Mouse (Mus musculus) T-helper 17 cell (primary cell): ENCODE data around the gene Rpgrip1l.

Source experiments
- in situ Hi-C, 2 experiments: fragments of 300-600 bp; cut with MboI, MseI; formaldehyde crosslinking; loops; 1 replicate in 1 of 2; 2 replicates in 1 of 2; pipeline ENCODE4 v1.15.1; 2025; ENCODE audit warnings: high pct_unique_total_duplicates in 2 of 2

Gene Rpgrip1l

GRCm38 (mm10) chr8:91273493-91273892 is 39.6 kb downstream of the Rpgrip1l start:
- in situ Hi-C loops, result no loop called here

GRCm38 (mm10) chr8:91269374-91269958 is 43.6 kb downstream of the Rpgrip1l start:
- in situ Hi-C loops, result no loop called here

- in situ Hi-C loops, result no loop called here
Observed at GRCm38 (mm10) chr8:91264564-91264963, 48.5 kb downstream of the Rpgrip1l start.

GRCm38 (mm10) chr8:91263939-91264338 is 49.1 kb downstream of the Rpgrip1l start:
- in situ Hi-C loops, result no loop called here

- in situ Hi-C loops, result no loop called here
Observed at GRCm38 (mm10) chr8:91261598-91261997, 51.5 kb downstream of the Rpgrip1l start.

GRCm38 (mm10) chr8:91250966-91251365 is 62.1 kb downstream of the Rpgrip1l start:
- in situ Hi-C loops, result no loop called here

- in situ Hi-C loops, result no loop called here
Observed at GRCm38 (mm10) chr8:91249758-91250466, 63.1 kb downstream of the Rpgrip1l start.

DNA sequence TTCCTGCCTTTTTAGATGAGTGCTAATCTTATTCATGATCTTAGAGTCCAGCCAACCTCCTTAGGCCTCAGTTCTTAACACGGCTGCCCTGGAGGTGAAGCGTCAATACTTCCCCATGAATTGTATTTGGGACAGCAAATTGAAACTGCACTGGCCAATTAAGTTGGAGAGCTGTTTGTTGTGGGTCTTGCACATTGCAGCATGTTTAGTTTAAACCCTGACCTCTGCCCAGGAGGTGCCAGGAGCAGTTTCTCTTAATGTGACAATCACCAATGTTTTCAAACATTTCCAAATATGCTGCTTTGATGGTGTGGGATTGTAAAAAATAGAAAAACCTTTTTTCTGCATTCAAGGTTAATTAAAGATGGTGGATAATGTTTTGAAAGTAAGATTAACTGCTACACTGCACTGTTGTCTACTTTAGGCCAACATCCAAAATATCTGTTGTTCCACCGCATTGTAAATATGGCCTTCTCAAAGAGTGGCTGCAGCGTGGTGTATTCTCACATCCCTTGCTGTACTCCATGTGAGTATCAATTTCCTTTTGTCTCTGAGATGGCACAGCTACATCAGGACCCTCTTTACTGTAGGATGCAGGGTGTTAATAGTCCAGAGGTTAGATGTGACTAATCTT is 67.1 kb downstream of the Rpgrip1l start:
- in situ Hi-C loops, result no loop called here

- in situ Hi-C loops, result no loop called here
Observed at GRCm38 (mm10) chr8:91242721-91243120, 70.3 kb downstream of the Rpgrip1l start.

DNA sequence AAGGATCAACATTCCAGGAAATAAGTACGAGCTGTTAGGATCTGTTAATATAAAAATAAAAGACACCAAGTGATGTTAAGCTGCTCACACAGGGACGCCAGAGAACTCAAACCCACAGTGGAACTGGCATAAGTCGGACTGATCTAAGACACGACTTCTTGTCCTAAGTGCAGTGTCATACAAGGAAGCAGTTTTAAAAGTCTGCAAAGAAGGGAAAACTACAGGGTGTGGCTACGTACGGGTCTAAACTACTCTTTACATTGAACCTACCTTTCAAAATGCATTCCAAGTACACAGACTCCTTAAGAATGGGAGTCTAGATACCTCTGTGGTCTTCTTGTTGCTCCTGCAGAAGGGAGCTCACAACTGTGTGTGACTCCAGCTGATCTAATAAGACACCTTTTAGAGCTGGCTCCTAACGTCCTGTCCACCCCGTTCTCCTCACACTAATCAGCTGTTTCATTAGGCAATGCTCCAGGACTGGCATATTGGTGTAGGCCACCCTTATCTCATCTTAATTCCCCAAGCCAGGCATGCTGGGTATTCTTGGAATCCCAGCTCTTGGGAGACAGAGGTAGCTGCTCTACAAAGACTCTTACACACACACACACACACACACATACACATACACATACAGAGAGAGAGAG is 71.1 kb downstream of the Rpgrip1l start:
- in situ Hi-C loops, result no loop called here

GRCm38 (mm10) chr8:91241371-91241770 is 71.7 kb downstream of the Rpgrip1l start:
- in situ Hi-C loops, result no loop called here

DNA sequence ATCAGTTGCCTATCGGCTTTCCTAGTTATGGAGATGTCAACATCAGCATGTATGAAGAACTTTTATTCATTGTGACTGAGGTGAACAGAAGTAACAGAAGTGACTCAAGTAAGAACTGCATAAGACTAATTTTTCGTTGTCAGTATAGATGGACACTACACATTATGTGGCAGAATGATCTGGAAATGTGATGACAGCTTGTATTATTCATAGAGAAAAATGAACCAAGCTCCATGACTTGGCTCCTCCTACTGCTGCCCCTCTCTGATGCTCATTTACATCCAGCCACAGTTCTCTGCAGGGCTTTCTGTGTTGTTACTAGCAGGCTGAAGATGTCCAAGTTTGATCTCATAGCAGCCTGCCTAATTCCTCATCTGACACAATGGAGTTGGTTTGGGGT is 75.9 kb downstream of the Rpgrip1l start:
- in situ Hi-C loops, result no loop called here

GRCm38 (mm10) chr8:91234097-91234496 is 79.0 kb downstream of the Rpgrip1l start:
- in situ Hi-C loops, result no loop called here

DNA sequence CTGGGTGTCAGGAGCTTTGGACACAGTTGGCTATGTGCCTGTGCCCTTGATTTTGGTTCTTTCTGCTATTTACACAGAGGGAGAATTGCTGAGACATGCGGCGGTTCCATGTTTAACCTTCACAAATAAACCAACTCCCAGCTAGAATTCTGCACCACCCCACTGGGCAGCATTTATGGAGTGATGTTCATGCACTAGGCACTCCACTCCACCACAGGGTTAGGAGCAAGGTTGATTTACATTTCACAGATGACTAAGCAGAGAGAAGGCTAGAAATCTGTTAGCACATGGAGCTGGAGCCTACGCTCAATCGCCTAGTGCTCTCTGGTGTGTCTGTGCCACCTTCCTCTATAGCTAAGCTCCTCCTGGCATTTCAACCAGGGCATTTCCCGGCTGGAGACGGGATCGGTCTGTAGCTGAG is 85.6 kb downstream of the Rpgrip1l start:
- in situ Hi-C loops, result no loop called here

DNA sequence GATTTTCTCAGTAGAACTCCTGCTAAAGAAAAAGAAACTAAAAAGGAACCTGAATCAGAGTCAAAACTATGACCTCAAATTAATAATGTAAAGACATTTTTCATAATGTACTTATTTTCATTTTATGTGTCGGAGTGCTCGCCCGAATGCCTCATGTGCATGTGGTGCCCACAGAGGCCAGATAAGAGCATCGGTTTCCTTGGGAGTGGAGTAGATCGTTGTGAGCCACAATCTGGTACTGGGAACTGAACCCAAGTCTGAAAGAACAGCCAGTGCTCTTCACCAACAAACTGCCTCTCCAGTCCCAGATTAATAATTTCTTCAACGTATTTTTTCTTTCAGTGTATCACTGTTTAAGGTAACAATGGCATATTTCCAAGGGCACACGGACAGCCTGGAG is 88.8 kb downstream of the Rpgrip1l start:
- in situ Hi-C loops, result loop anchor here in 1 of 2 experiments (5.0 kb wide), 1 partner anchor 1213 kb away; no protein-coding TSS in a partner anchor

DNA sequence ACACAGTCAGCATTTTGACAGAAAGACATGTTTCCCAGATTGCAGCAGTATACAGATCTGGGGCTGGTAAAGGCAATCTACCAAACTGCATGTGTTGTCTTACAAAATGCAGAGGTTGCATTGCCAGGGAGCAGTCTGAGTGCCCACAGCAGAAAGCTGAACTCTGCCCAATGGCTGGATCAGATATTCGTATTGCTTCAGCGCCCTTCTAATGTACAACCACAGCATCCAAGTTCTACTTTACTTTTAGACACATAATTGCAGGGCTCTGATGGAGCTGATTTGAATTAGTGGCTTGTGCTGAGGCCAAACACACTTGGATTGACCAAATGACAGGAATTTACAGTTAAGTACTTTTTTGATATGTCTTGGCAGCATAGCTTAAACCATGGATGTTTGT is 91.2 kb downstream of the Rpgrip1l start:
- in situ Hi-C loops, result loop anchor here in 1 of 2 experiments (5.0 kb wide), 1 partner anchor 1215 kb away; no protein-coding TSS in a partner anchor

- in situ Hi-C loops, result no loop called here
Observed at GRCm38 (mm10) chr8:91218271-91218670, 94.8 kb downstream of the Rpgrip1l start.

- in situ Hi-C loops, result no loop called here
Observed at GRCm38 (mm10) chr8:91217062-91217905, 95.8 kb downstream of the Rpgrip1l start.

DNA sequence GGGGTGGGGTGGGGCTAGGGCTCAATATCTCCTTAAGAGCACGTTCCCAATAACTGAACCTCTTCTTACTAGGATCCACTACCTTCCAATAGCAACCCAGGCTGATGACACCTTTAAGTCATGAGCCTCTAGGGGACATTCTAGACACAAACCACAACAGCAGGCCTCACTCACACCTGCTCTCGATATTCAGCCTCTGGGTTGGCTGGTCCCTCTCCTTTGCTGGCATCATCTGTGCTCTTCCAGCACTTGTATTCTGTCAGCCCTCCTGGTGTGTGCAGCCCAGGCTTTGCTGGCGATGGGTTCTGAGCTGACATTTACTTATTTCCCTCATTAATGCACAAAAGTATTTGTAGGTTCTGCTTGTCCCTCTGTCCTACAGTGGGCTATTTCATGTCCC is 98.8 kb downstream of the Rpgrip1l start:
- in situ Hi-C loops, result no loop called here

- in situ Hi-C loops, result no loop called here
Observed at GRCm38 (mm10) chr8:91212948-91213347, 100.1 kb downstream of the Rpgrip1l start.

DNA sequence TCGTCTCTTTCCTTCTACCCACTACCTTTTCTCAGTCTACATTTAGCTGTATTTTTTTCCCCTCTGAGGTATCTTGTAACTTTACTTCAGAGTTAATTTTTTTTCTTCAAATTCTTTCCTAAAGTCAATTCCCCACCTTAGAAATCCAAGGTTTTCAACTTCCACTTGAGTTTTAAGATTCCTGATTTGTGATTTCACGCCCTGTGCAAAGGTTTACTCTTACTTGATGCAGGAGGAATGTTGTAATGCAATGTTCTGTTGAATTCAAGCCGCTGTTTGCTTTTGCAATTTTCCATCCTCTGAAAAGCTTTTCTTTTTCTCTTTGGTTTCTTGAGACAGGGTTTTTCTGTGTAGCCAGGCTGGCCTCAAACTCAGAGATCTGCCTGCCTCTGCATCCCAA is 103.4 kb downstream of the Rpgrip1l start:
- in situ Hi-C loops, result no loop called here
